Mouse (Mus musculus): ENCODE data around the gene Vwa2. TPM values are rescaled to one million over a fixed set of nuclear protein-coding genes. Genes with fewer than 3 reads are reported as not detected.

Vwa2 gene
- total and polyA plus RNA-seq, 3 experiments, result not detected

DNA sequence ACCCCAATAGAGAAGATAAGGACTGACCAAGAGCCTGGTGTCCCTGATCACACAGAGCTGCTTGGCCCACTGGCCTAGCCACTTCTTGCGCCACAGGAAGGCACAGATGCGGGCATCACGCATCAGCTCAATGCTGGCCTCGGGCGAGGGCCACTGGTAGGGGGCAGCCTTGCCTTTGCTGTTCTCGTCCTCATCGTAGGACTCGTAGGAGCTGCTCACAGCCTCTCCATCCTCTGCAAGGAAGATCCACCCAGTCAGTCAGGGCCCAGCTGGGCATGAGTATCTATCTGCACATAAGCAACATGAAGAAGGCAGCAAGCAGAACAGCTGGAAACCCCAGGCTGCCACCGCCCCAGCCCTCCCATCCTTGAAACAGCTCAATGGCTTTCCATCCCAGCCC lies 56.0 kb downstream of the Vwa2 start:
- DNase-seq (ENCODE audit: low read depth, low spot score), result no peak
- Histone ChIP-seq H3K79me2 (ENCODE audit: control insufficient read depth, insufficient read depth, low read length, poor library complexity) (no peaks in the 10 kb centered on the region), H3K27ac (ENCODE audit: control insufficient read depth, low read depth, low read length) (no peak overlapping the region), H3K9ac (ENCODE audit: control insufficient read depth, low read depth, low read length, poor library complexity, severe bottlenecking) (no peak overlapping the region), H3K36me3 (ENCODE audit: control insufficient read depth in 1 of 2, insufficient read depth in 2 of 2, low read length in 2 of 2) (no peaks in the 10 kb centered on the region), H3K9me3 (replicated peaks; ENCODE audit: insufficient read depth, low read length) (no peaks in the 10 kb centered on the region), H3K4me3 (ENCODE audit: control insufficient read depth in 1 of 2, insufficient read depth in 1 of 2, low read depth in 2 of 2, low read length in 2 of 2) (no peak overlapping the region), H3K27me3 (ENCODE audit: control insufficient read depth in 1 of 2, insufficient read depth in 2 of 2, low read length in 2 of 2) (no peaks in the 10 kb centered on the region), H3K4me1 (ENCODE audit: control insufficient read depth in 1 of 2, insufficient read depth in 2 of 2, low read length in 2 of 2) (no peaks in the 10 kb centered on the region)
- TF ChIP-seq TAL1 (IDR thresholded peaks at IDR 0.05; ENCODE audit: low read length), result no peak
- TF ChIP-seq CHD1 (IDR thresholded peaks at IDR 0.05; ENCODE audit: low read depth, low read length), result no peak
- no peak for TF ChIP-seq POLR2AphosphoS2 (IDR thresholded peaks at IDR 0.05; ENCODE audit: low read length)
- TF ChIP-seq EP300 (IDR thresholded peaks at IDR 0.05; ENCODE audit: low read depth in 1 of 2, low read length in 2 of 2), result no peak
- TF ChIP-seq POLR2AphosphoS5 (IDR thresholded peaks at IDR 0.05; ENCODE audit: borderline replicate concordance, low read depth, low read length), result no peak
- TF ChIP-seq USF1 (IDR thresholded peaks at IDR 0.05; ENCODE audit: low read depth, low read length), result no peak
- no peak for TF ChIP-seq ETS1 (IDR thresholded peaks at IDR 0.05; ENCODE audit: low read depth, low read length)

DNA sequence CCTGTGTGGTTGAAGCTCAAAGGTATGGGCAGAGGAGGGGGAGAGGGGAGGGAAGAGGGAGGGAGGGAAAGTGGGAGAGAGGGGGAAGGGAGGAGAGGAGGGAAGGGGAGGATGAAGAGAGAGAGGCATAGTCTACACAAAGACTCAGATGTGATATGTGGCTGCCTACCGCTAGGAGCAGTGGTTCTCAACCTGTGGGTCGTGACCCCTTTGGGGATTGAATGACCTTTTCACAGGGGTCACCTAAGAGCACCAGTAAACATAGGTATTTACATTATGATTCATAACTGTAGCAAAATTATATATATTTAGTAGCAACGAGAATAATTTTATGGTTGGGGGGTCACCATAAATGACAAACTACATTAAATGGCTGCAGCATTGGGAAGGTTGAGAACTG lies 59.8 kb downstream of the Vwa2 start:
- no peaks in the 10 kb centered on the region for H3K36me3 ChIP-seq (ENCODE audit: control insufficient read depth in 1 of 2, insufficient read depth in 2 of 2, low read length in 2 of 2)
- no peak for DNase-seq (ENCODE audit: low read depth, low spot score)
- TF ChIP-seq ELF1 (IDR thresholded peaks at IDR 0.05; ENCODE audit: low read depth, low read length) (no peak), MYB (IDR thresholded peaks at IDR 0.05; ENCODE audit: low read depth, low read length) (no peak), UBTF (IDR thresholded peaks at IDR 0.05; ENCODE audit: borderline replicate concordance, insufficient read depth, low read depth, low read length) (no peak), MAZ (IDR thresholded peaks at IDR 0.05; ENCODE audit: low read depth, low read length) (no peak), MEF2A (IDR thresholded peaks at IDR 0.05; ENCODE audit: extremely low read depth, insufficient replicate concordance, low read depth, low read length, poor library complexity, severe bottlenecking) (no peak), ZKSCAN1 (IDR thresholded peaks at IDR 0.05; ENCODE audit: low read depth, low read length) (no peak), MYC (IDR thresholded peaks at IDR 0.05; ENCODE audit: low read depth, low read length) (no peak), NELFE (IDR thresholded peaks at IDR 0.05; ENCODE audit: low read depth, low read length) (no peak), USF1 (IDR thresholded peaks at IDR 0.05; ENCODE audit: low read depth, low read length) (no peak), MXI1 (IDR thresholded peaks at IDR 0.05; ENCODE audit: low read depth, low read length) (no peak), GATA1 (IDR thresholded peaks at IDR 0.05; ENCODE audit: low read depth, low read length) (no peak), KAT2A (conservative IDR thresholded peaks at IDR 0.05; ENCODE audit: low read depth, low read length) (no peak), GABPA (IDR thresholded peaks at IDR 0.05; ENCODE audit: low read depth, low read length) (no peak), MAX (IDR thresholded peaks at IDR 0.05; ENCODE audit: low read length) (no peak), E2F4 (IDR thresholded peaks at IDR 0.05; ENCODE audit: borderline replicate concordance, low read depth, low read length) (no peak)

More for the DNA sequence above, 59.8 kb downstream of the Vwa2 start:
- no peaks in the 10 kb centered on the region for H3K9me3 ChIP-seq (replicated peaks; ENCODE audit: insufficient read depth, low read length)
- H3K4me3 ChIP-seq (ENCODE audit: control insufficient read depth in 1 of 2, insufficient read depth in 1 of 2, low read depth in 2 of 2, low read length in 2 of 2), result no peak overlapping the region
- H3K27ac ChIP-seq (ENCODE audit: control insufficient read depth, low read depth, low read length), result no peak overlapping the region
- no peaks in the 10 kb centered on the region for H3K79me2 ChIP-seq (ENCODE audit: control insufficient read depth, insufficient read depth, low read length, poor library complexity)
- H3K4me1 ChIP-seq (ENCODE audit: control insufficient read depth in 1 of 2, insufficient read depth in 2 of 2, low read length in 2 of 2), result no peaks in the 10 kb centered on the region
- H3K9ac ChIP-seq (ENCODE audit: control insufficient read depth, low read depth, low read length, poor library complexity, severe bottlenecking), result no peak overlapping the region
- no peaks in the 10 kb centered on the region for H3K27me3 ChIP-seq (ENCODE audit: control insufficient read depth in 1 of 2, insufficient read depth in 2 of 2, low read length in 2 of 2)

Data from MEL (cell line).